Mouse (Mus musculus): Measurements from ENCODE around the gene Gm17545.

DNA sequence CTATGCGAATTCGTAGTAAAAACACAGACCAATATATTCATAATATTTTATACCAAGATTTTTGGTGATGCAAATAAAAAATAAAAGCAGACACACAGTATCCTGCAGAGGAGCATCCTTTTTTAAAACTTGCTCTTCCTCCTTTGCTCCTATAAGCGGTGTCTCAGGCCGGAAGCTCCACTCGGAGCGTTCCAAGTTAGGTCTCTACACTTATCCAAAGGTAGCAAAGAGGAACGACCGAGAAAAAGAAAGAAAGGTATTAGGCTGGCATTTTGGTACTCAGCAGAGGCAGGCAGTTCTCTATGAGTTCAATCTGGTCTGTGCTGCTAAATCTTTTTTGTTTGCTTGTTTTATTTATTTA is 14.8 kb downstream of the Gm17545 start:
- TF ChIP-seq CTCF (IDR thresholded peaks at IDR 0.05) (no peak), EP300 (IDR thresholded peaks at IDR 0.05) (no peak)

Measured in lung, postnatal 0 days (tissue).